Mouse (Mus musculus): ENCODE results near the gene Leng1.

Leng1 gene

GRCm38 (mm10) chr7:3629030-3629429 is 36.6 kb downstream of the Leng1 start:
- DNase-seq, result no peak

- DNase-seq, result peak; percentile 93 to 95
These were observed 48.2 kb downstream of the Leng1 start, which contains the start of gene Ndufa3 for GRCm38 (mm10) chr7:3617242-3617995. Gene Ndufa3 (plus strand): TSS chr7:3617373.

GRCm38 (mm10) chr7:3616389-3617241 is 49.0 kb downstream of the Leng1 start:
- DNase-seq, result peak in 1 of 2 experiments; percentile 69

- DNase-seq, result no peak
These were observed 49.6 kb downstream of the Leng1 start, which contains the start of gene Oscar for GRCm38 (mm10) chr7:3616057-3616388. Gene Oscar (minus strand): TSS chr7:3616157.

GRCm38 (mm10) chr7:3614021-3614420 is 51.6 kb downstream of the Leng1 start:
- DNase-seq, result no peak

GRCm38 (mm10) chr7:3611006-3611405 is 54.6 kb downstream of the Leng1 start:
- no peak for DNase-seq

- no peak for DNase-seq
These were observed 55.2 kb downstream of the Leng1 start for GRCm38 (mm10) chr7:3610437-3610836.

Measured in cerebellum, postnatal 10 days (tissue).